Mouse (Mus musculus): ENCODE measurements around the gene H2-Q1.
"Not testable (repeated sequence)": the region's sequence is repeated elsewhere in the genome, so short reads cannot be mapped to it uniquely, and the experiment has no call there.

Gene H2-Q1

DNA sequence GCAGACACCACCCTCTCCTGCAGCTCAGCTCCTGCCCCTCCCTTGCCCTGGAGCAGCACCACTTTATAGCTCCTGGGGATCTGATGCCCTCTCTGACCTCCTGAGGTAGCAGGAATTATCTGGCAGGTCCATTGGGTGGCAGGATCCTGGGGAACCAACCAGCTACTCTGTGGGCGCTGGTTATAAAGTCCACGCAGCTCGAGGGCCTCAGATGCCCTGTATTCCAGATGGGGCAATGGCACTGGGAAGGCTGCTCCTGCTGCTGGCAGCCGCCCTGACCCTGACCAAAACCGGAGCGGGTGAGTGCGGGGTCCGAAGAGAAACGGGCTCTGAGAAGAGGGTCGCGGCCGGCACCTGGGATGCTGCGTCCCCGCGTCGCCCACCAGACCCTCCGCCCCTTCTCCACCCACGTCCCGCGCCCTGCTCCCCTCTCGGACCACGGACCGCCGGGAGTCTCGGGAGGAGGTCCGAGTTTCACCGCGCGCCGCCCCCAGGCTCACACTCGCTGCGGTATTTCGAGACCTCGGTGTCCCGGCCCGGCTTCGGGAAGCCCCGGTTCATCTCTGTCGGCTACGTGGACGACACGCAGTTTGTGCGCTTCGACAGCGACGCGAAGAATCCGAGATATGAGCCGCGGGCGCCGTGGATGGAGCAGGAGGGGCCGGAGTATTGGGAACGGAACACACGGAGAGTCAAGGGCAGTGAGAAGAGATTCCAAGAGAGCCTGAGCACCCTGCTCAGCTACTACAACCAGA lies at the start of gene H2-Q1:
Gene H2-Q1 (plus strand): TSS at position 79 of the 755 bp plus-strand sequence.
- peak; percentile 41 for DNase-seq

DNA sequence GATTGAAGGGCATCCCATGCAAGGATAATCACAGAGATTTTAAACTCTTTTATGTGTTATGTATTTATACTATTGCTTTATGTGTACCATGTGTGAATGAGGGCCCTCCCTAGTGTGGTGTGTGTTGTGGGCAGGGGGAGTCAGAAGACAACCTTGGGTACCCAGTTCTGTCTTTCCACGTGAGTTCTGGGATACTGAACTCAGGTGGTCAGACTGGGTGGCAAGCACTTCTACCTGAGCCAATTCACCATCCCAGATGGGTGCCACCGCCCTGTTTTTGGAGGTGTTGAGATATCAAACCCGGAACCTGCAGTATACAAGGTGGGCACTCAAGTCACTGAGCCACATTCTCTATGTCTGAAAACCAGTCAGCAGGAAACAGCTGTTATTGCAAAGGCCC lies 48.0 kb upstream of the H2-Q1 start:
- no peak for DNase-seq

DNA sequence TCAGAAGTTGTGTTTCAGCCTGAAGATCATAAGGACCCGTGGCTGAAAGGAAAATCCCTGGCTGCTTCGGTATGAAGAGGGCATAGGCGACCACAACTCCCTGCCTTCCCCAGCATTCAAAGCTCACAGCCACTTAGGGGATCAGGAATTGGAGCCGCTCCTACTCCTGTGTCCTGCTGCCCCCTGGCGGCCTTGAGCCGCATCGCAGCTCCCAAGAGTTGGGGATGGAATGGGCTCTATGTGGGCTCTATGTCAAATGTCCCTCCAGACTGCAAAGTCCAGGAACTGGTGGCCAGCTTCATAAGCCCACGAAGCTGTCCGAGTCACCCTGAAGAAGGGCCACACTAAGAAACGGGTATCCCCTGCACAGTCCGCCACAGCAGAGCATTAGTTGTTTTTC lies 45.4 kb upstream of the H2-Q1 start:
- peak; percentile 88 for DNase-seq

- no peak for DNase-seq
These were observed 43.8 kb upstream of the H2-Q1 start for GRCm38 (mm10) chr17:35276304-35276864.

GRCm38 (mm10) chr17:35278049-35278448 lies 42.2 kb upstream of the H2-Q1 start:
- no peak for DNase-seq

DNA sequence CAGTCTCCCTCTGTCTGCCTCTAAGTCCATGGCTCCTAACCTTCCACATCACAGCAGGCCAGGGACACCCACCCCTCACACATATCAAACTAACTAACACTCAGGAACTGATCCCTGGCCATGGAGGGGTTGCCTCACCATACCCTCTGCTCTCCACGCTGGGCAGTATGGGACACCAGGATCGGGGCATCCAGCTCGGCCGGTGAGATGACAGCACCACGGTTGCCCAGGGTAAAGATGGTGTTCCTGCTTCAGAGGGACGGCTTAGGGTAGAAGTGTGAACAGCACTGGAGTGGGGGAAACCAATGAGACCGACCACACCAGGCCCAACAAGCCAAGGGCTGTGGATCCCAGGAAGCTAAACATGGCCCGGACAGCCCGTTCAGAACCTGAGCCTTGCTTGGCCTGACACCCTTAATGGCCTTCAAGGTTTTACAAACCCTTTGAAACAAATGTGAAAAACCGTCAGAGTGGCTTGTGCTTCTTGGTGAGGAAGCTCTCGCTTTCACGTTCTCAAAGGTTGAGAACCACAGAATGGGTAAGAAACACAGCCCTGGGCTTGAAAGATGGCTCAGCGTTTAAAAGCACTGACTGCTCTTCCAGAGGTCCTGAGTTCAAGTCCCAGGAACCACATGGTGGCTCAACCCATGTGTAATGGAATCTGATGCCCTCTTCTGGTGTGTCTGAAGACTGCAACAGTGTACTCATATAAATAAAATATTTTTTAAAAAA lies 41.1 kb upstream of the H2-Q1 start:
- no peak for DNase-seq

DNA sequence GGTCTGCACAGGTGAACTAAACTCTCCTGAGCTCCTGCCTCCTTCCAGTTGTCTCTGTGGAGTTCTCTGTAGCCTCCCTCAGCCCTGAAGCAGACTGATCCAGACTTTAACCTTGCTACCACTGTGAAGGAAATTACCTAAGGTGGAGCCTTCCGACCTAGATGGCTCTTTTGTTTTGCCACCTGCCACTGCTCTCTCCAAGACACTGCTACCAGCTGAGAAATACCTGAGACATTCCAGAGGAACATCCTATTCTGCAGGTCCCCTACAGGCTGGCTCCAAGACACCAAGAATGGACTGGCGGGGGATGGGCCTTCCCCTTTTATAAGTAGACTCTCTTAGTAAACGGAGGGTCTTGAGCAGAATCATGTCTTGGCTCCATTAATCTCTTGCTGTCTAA lies 39.9 kb upstream of the H2-Q1 start:
- no peak for DNase-seq

GRCm38 (mm10) chr17:35285431-35285830 lies 34.8 kb upstream of the H2-Q1 start:
- no peak for DNase-seq

DNA sequence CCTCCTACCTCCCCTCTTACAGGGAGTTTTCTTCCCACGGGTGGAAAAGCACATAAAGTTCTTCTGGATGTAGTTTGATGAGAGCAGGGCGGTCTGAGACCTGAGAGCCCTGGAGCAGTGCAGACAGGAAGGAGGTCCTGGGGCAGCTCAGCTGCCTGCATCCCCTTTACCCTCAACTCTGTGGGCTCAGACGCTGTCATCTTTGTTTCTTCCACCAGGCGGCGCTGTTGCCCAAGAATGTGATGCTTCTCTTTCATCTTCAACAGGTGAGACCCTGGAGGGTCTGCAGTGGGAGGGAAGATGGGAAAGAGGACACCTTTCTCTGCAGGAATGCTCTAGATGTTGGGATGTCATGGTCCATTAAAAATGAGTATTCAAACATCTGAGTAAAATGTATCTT lies 24.4 kb upstream of the H2-Q1 start:
- DNase-seq: peak; percentile 91

DNA sequence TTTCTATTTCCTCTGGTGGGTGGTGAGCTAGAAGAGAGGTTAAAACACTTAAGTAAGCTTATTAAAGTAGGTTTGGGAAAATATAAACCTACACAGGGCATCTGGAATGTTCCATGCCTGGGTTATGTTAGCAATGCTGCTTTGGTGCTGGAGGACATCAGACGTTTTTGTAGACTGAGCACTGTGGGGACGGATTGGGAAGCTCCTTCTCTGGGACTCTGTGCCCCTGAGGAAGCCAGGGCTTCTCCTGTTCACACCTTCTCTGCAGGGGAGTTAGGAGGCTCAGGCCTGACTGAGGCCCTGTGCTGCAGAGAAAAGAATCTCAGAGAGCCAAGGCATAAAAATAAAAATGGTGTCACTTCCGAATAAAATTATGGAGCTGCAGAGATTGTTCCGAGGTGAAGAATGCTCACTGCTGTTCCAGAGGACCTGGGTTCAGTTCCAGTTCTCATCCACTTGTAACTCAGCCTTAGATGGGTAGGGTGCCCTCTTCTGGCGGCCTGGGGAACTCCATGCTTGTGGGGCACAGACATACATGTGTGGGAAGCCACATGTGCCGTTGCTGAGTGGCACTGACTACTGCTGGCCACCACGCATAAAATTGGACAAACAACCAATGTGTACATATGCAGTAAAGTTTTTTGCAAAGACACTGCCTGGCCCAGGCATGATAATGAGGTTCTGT lies 19.8 kb upstream of the H2-Q1 start:
- DNase-seq: peak; percentile 48

DNA sequence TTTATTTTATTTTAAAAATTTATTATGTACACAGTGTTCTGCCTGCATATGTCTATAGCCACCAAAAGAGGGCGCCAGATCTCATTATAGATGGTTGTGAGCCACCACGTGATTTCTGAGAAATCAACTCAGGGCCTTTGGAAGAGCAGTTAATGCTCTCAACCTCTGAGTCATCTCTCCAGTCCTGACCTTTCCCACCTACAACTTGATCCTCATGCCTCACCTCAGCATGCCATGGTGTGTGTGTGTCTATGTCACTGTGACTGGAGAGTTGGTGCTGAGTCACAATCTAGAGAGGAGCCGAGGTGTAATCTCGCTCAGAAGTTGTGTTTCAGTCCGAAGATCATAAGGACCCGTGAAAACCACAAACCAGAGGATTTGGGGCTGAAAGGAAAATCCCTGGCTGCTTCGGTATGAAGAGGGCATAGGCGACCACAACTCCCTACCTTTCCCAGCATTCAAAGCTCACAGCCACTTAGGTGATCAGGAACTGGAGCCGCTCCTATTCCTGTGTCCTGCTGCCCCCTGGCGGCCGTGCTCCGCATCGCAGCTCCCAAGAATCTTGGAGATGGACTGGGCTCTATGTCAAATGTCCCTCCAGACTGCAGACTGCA lies 18.5 kb upstream of the H2-Q1 start:
- DNase-seq: peak; percentile 94

GRCm38 (mm10) chr17:35303271-35303670 lies 16.9 kb upstream of the H2-Q1 start:
- no peak for DNase-seq

- no peak for DNase-seq
These were observed 16.4 kb upstream of the H2-Q1 start for GRCm38 (mm10) chr17:35303756-35304350.

GRCm38 (mm10) chr17:35304478-35304877 lies 15.7 kb upstream of the H2-Q1 start:
- no peak for DNase-seq

- not testable (repeated sequence) for DNase-seq
These were observed 15.3 kb upstream of the H2-Q1 start for GRCm38 (mm10) chr17:35304921-35305320.

DNA sequence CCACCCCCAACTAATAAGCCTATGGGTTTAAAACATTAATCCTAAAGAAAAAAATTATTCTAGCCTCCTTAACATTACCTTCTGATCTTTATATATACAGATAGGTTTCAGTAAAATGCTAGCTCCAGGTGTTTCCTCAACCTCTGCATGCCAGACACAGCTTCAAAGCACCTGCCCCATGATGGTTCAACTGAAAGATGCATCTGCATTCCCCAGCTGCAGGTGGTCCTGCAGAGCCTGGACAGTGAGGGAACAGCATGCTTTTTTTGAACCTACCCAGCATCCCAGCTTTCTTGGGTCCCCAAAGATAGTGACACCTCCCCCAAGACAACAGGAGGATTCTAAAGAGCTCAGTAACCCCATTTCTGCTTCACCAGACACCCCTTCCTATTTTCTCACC lies 1.5 kb upstream of the H2-Q1 start:
- DNase-seq: peak; percentile 79

GRCm38 (mm10) chr17:35325124-35325523 lies 4.9 kb downstream of the H2-Q1 start:
- peak; percentile 64 for DNase-seq

GRCm38 (mm10) chr17:35326000-35326399 lies 5.8 kb downstream of the H2-Q1 start:
- not testable (repeated sequence) for DNase-seq

GRCm38 (mm10) chr17:35329714-35330113 lies 9.5 kb downstream of the H2-Q1 start:
- DNase-seq: not testable (repeated sequence)

DNA sequence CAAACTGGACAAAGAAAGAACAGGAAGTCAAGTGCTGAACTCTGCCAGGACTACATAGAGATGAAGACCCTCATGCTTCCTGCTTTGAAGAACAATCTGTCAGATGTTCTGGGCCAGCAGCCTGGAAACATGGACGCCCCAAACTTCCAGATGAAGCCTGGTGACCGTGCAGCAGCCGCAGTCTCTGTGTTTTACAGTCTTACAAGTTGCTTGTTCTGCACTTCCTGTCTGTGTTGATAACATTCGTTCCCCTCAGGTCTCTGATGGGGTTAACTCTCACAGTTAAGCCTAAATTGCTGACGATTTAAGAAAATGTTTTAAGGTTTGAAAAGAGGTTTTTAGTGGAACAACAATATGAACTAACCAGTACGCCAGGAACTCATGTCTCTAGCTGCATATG lies 11.3 kb downstream of the H2-Q1 start:
- peak; percentile 21 for DNase-seq

DNA sequence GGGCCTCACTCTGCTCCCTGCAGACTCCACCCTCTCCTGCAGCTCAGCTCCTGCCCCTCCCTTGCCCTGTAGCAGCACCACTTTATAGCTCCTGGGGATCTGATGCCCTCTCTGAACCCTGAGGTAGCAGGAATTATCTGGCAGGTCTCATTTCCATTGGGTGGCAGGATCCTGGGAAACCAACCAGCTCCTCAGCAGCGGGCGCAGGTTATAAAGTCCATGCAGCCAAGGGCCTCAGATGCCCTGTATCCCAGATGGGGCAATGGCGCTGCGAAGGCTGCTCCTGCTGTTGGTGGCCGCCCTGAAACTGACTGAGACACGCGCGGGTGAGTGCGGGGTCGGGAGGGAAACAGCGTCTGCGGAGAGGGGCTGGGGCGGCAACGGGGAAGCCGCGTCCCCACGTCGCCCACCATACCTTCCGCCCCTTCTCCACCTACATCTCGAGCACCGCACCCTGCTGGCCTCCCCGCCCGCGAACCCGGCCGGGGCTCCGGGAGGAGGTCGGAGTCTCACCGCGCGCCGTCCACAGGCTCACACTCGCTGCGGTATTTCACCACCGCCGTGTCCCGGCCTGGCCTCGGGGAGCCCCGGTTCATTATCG lies 22.0 kb downstream of the H2-Q1 start, which contains the start of gene H2-Q2:
Gene H2-Q2 (plus strand): TSS at position 172 of the 601 bp plus-strand sequence.
- peak; percentile 77 for DNase-seq
